Mouse (Mus musculus): Measurements from ENCODE around the gene Gal3st1. TPM values are rescaled to one million over a fixed set of nuclear protein-coding genes. Genes with fewer than 3 reads are reported as not detected.
"Not testable (repeated sequence)": the region's sequence is repeated elsewhere in the genome, so short reads cannot be mapped to it uniquely, and the experiment has no call there.

Gene Gal3st1
- polyA plus RNA-seq, 1 experiment from 2014 or later = 1.5 TPM

DNA sequence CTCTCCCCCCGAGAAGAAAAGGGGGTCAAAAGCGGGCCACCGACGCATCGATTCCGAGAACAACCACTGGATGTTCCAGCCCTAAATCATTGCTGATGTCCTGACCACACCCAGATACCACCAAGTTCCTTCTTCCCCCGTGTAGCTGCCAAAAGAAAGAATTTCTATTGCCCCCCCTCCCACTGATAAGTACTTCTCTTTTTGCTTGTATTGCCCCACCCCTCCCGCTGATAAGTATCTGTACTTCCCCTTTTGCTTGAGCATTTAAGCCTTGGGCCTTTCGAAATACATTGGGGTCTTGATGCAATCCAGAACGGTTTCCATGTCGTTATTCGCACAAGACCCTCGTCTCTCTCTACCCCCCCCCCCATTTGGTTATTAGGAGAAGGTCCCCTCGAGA is 32.4 kb downstream of the Gal3st1 start:
- H3K4me3 ChIP-seq (ENCODE audit: low read depth, low read length); ATAC-seq (replicated peaks; ENCODE audit: low FRiP score); H3K4me1 ChIP-seq (replicated peaks; ENCODE audit: control insufficient read depth, insufficient read depth, low read length); H3K4me2 ChIP-seq; DNase-seq (ENCODE audit: low spot score); H3K36me3 ChIP-seq (ENCODE audit: control insufficient read depth, insufficient read depth, low read length); H3K9ac ChIP-seq (ENCODE audit: low read depth, low read length); H3K27ac ChIP-seq (ENCODE audit: low read depth, low read length); H3K9me3 ChIP-seq (ENCODE audit: control insufficient read depth, low read length); H3K27me3 ChIP-seq (replicated peaks; ENCODE audit: control insufficient read depth, insufficient read depth, low read length): not testable (repeated sequence)
- 86% methylated on average over 14 of the region's 14 CpGs for WGBS

DNA sequence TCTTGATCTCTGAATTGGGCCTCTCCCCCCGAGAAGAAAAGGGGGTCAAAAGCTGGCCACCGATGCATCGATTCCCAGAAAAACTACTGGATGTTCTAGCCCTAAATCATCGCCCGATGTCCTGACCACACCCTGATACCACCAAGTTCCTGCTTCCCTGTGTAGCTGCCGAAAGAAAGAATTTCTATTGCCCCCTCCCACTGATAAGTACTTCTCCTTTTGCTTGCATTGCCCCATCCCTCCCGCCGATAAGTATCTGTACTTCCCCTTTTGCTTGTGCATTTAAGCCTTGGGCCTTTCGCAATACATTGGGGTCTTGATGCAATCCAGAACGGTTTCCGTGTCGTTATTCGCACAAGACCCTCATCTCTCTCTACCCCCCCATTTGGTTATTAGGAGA is 38.7 kb downstream of the Gal3st1 start:
- not testable (repeated sequence) for H3K4me1 ChIP-seq (replicated peaks; ENCODE audit: control insufficient read depth, insufficient read depth, low read length); H3K27ac ChIP-seq (ENCODE audit: low read depth, low read length); H3K9me3 ChIP-seq (ENCODE audit: control insufficient read depth, low read length); H3K27me3 ChIP-seq (replicated peaks; ENCODE audit: control insufficient read depth, insufficient read depth, low read length); H3K9ac ChIP-seq (ENCODE audit: low read depth, low read length); H3K4me2 ChIP-seq; H3K4me3 ChIP-seq (ENCODE audit: low read depth, low read length); DNase-seq (ENCODE audit: low spot score); H3K36me3 ChIP-seq (ENCODE audit: control insufficient read depth, insufficient read depth, low read length); ATAC-seq (replicated peaks; ENCODE audit: low FRiP score)
- WGBS = 72% methylated on average over 13 of the region's 13 CpGs

DNA sequence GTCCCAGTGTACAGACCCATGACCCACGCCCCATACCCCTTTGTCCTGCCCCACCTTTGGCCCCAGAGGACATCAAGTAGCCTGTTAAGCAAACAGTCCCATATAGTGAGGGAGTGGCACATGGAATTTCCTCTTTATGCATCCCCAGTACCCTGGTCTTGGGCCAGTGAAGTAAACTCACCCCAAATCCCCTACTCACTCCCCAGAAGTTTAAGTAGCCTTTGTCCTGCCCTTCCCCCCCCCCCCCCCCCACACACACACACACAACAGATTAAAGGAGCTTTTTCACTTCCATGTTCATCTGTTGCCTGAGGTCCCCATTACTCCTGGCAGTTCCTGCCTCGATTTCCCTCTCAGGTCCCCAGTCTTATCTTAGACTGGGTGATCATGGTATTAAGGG is 39.9 kb downstream of the Gal3st1 start:
- Histone ChIP-seq H3K4me1 (replicated peaks; ENCODE audit: control insufficient read depth, insufficient read depth, low read length) (no peaks in the 10 kb centered on the region), H3K9me3 (ENCODE audit: control insufficient read depth, low read length) (no peaks in the 10 kb centered on the region), H3K4me2 (no peak overlapping the region), H3K27ac (ENCODE audit: low read depth, low read length) (no peak overlapping the region), H3K36me3 (ENCODE audit: control insufficient read depth, insufficient read depth, low read length) (no peaks in the 10 kb centered on the region), H3K27me3 (replicated peaks; ENCODE audit: control insufficient read depth, insufficient read depth, low read length) (no peaks in the 10 kb centered on the region), H3K4me3 (ENCODE audit: low read depth, low read length) (no peak overlapping the region), H3K9ac (ENCODE audit: low read depth, low read length) (no peak overlapping the region)
- no peak for DNase-seq (ENCODE audit: low spot score)
- 67% methylated on average over 2 of the region's 2 CpGs for WGBS
- no peak for ATAC-seq (replicated peaks; ENCODE audit: low FRiP score)

DNA sequence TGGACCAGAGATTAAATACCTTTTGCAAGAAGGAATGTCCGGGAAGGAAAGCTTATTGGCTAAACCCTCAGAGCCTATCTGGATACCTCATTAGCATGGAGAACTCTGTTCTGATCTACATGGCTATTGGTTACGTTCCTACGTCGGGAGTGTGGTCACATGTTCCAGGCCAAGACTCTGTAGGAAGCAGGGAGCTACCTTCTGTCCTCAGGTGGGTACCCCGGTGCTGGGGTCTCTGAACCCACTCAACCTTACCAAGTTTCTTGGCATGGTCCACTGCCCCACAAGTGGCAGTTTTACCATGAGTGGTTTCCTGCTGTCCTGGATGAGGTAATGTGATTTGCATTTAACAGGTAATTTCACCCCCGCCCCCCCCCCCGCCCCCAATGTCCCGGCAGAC is 43.6 kb downstream of the Gal3st1 start:
- no peaks in the 10 kb centered on the region for H3K9me3 ChIP-seq (ENCODE audit: control insufficient read depth, low read length)
- no peak overlapping the region for H3K9ac ChIP-seq (ENCODE audit: low read depth, low read length)
- ATAC-seq (replicated peaks; ENCODE audit: low FRiP score) (no peak), DNase-seq (ENCODE audit: low spot score) (no peak)
- H3K4me2 ChIP-seq = no peak overlapping the region
- no peak overlapping the region for H3K4me3 ChIP-seq (ENCODE audit: low read depth, low read length)
- WGBS = 66% methylated on average over 8 of the region's 8 CpGs
- no peak overlapping the region for H3K27ac ChIP-seq (ENCODE audit: low read depth, low read length)
- H3K27me3 ChIP-seq (replicated peaks; ENCODE audit: control insufficient read depth, insufficient read depth, low read length) = no peaks in the 10 kb centered on the region
- no peaks in the 10 kb centered on the region for H3K36me3 ChIP-seq (ENCODE audit: control insufficient read depth, insufficient read depth, low read length)
- no peaks in the 10 kb centered on the region for H3K4me1 ChIP-seq (replicated peaks; ENCODE audit: control insufficient read depth, insufficient read depth, low read length)

DNA sequence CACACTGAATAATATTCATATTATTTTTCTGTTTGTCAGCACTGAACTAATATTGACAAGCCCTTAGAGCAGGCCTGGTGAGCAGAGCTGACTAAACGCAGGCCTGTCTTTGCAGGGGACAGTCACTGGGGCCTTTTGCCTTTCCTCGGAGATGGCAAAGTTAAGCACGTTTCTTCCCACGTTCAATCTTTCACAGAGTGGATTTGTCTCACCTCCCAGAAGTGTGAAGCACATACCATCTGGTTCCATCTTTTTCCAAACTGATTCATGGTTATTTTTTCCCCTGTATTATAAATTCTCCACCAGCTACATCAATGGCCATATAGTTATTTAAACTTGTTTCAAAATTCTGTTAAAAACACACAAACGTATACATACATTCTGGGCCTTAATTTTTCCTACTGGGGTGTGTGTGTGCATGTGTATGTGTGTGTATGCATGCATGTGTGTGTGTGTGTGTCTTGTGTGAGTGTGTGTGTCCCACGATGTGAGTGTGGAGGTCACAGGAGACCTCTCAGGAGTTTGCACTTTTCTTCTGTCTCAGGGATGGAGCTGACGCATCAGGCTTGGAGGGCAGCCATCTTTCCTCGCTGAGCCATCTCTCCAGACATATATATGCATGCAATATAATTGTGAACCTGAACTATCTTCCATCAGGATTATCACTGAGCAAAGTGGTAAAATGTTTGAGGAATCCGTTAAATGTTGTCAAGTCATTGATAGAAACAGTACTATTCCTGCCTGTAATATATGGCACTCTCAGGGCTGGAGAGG is 44.3 kb downstream of the Gal3st1 start:
- H3K4me2 ChIP-seq = no peak overlapping the region
- no peak overlapping the region for H3K27ac ChIP-seq (ENCODE audit: low read depth, low read length)
- H3K4me1 ChIP-seq (replicated peaks; ENCODE audit: control insufficient read depth, insufficient read depth, low read length) = no peaks in the 10 kb centered on the region
- H3K36me3 ChIP-seq (ENCODE audit: control insufficient read depth, insufficient read depth, low read length) = no peaks in the 10 kb centered on the region
- DNase-seq (ENCODE audit: low spot score) (no peak), ATAC-seq (replicated peaks; ENCODE audit: low FRiP score) (no peak)
- H3K9me3 ChIP-seq (ENCODE audit: control insufficient read depth, low read length) = no peaks in the 10 kb centered on the region
- WGBS = 64% methylated on average over 9 of the region's 9 CpGs
- no peak overlapping the region for H3K9ac ChIP-seq (ENCODE audit: low read depth, low read length)
- H3K27me3 ChIP-seq (replicated peaks; ENCODE audit: control insufficient read depth, insufficient read depth, low read length) = no peaks in the 10 kb centered on the region; the same call in 1 of the 2 replicates
- no peak overlapping the region for H3K4me3 ChIP-seq (ENCODE audit: low read depth, low read length)

DNA sequence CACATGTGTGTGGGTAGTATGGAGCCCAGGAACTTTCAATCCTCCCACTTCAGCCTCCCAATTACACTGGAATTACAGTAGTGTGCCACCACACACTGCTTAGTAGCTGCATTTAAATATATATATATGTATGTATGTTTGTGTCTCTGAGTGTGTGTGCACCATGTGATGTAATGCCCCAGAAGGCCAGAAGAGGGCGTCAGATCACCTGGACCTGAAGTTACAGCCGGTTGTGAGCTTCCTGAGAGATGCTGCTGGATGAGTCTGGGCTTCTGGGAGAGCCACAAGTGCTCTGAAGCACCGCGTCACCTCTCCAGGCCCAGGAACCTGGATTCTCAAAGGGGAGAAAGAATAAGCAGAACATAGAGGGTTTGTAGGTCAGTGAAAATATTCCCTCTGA is 45.9 kb downstream of the Gal3st1 start:
- DNase-seq (ENCODE audit: low spot score) (no peak), ATAC-seq (replicated peaks; ENCODE audit: low FRiP score) (no peak)
- Histone ChIP-seq H3K27me3 (replicated peaks; ENCODE audit: control insufficient read depth, insufficient read depth, low read length) (no peaks in the 10 kb centered on the region; the same call in 1 of the 2 replicates), H3K36me3 (ENCODE audit: control insufficient read depth, insufficient read depth, low read length) (no peaks in the 10 kb centered on the region), H3K9ac (ENCODE audit: low read depth, low read length) (no peak overlapping the region), H3K4me3 (ENCODE audit: low read depth, low read length) (no peak overlapping the region), H3K27ac (ENCODE audit: low read depth, low read length) (no peak overlapping the region), H3K4me1 (replicated peaks; ENCODE audit: control insufficient read depth, insufficient read depth, low read length) (no peaks in the 10 kb centered on the region), H3K4me2 (no peak overlapping the region), H3K9me3 (ENCODE audit: control insufficient read depth, low read length) (no peaks in the 10 kb centered on the region)
- 62% methylated on average over 4 of the region's 4 CpGs for WGBS

DNA sequence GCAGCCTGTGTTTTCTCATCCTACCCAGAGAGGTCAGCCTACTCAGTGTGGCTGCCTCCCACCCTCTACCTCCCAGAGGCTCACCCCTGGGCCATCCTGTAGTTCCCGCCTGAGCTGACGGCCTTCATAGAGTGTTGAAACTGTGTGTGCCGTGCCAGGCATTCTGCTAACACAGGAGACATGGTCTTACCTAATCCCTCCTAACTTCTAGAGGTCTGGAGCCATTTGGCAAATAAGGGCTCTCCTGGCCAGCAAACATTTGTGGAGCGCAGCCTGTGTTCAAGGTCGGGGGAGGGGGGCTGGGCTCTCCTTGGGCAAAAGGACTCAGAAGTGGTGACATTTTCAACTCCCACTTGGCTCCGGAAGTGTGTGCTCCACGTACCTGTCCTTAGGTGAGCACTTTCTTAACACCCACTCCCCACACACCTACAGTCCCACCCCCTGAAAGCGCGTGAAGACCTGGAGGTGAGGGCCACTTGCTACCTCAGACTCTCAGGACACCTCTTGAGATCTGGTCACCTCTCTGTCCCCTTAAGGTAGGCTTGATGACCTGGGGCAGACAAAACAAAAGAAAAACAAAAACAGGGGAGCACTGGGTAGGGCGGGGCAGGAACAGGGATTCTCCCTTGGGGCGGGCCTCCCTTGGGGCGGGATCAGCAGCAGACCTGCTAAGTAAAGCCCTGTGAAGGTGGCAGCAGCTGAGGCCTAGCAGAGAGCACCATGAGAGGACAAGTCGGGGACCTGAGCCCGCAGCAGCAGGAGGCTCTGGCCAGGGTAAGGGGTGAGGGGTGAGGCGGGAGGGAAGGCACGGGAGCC is 47.9 kb downstream of the Gal3st1 start, which contains the start of gene Sec14l4:
Sec14l4 (plus strand) TSS at position 337 of the 816 bp plus-strand sequence.
- no peaks in the 10 kb centered on the region; the same call in 1 of the 2 replicates for H3K27me3 ChIP-seq (replicated peaks; ENCODE audit: control insufficient read depth, insufficient read depth, low read length)
- H3K27ac ChIP-seq (ENCODE audit: low read depth, low read length) = no peak within 1 kb of the TSS
- no peaks in the 10 kb centered on the region for H3K36me3 ChIP-seq (ENCODE audit: control insufficient read depth, insufficient read depth, low read length)
- 38% methylated on average over 16 of the region's 16 CpGs for WGBS
- DNase-seq (ENCODE audit: low spot score) (no peak), ATAC-seq (replicated peaks; ENCODE audit: low FRiP score) (peak; percentile 45)
- peak within 1 kb of the TSS; percentile 21; the same call in 1 of the 2 replicates for H3K4me2 ChIP-seq
- H3K4me3 ChIP-seq (ENCODE audit: low read depth, low read length) = no peak within 1 kb of the TSS
- H3K9ac ChIP-seq (ENCODE audit: low read depth, low read length) = no peak within 1 kb of the TSS
- H3K4me1 ChIP-seq (replicated peaks; ENCODE audit: control insufficient read depth, insufficient read depth, low read length) = no peaks in the 10 kb centered on the region
- H3K9me3 ChIP-seq (ENCODE audit: control insufficient read depth, low read length) = no peaks in the 10 kb centered on the region

DNA sequence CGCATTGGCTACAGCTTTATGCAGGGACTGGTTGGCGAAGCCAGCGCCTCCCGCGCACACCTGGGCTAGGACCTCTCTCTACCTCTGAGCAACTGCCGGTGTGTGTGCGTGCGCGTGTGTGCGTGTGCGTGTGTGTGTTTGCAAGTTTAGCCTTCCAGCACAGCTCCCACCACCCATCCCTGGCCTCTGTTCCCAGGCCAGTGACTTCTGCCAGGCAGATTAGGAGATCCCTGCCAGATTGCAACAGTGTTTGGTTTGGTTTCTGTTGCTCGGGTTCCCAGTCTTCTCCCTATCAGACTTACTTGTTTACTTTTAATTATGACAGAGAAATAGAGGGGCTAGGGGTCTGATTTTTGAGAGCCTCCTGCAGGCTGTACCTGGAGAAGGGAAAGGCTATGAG is 48.5 kb downstream of the Gal3st1 start:
- no peak overlapping the region for H3K27ac ChIP-seq (ENCODE audit: low read depth, low read length)
- 52% methylated on average over 12 of the region's 12 CpGs for WGBS
- ATAC-seq (replicated peaks; ENCODE audit: low FRiP score) (no peak; the same call in 1 of the 2 replicates), DNase-seq (ENCODE audit: low spot score) (no peak)
- H3K27me3 ChIP-seq (replicated peaks; ENCODE audit: control insufficient read depth, insufficient read depth, low read length) = no peaks in the 10 kb centered on the region; the same call in 1 of the 2 replicates
- no peaks in the 10 kb centered on the region for H3K36me3 ChIP-seq (ENCODE audit: control insufficient read depth, insufficient read depth, low read length)
- no peaks in the 10 kb centered on the region for H3K9me3 ChIP-seq (ENCODE audit: control insufficient read depth, low read length)
- H3K9ac ChIP-seq (ENCODE audit: low read depth, low read length) = no peak overlapping the region
- H3K4me3 ChIP-seq (ENCODE audit: low read depth, low read length) = no peak overlapping the region
- H3K4me1 ChIP-seq (replicated peaks; ENCODE audit: control insufficient read depth, insufficient read depth, low read length) = no peaks in the 10 kb centered on the region
- peak overlapping the region; percentile 21; the same call in 1 of the 2 replicates for H3K4me2 ChIP-seq
